Mouse (Mus musculus) heart, embryonic 15.5 days (tissue): ENCODE data around the gene Bank1. TPM values are rescaled to one million over a fixed set of nuclear protein-coding genes. Genes with fewer than 3 reads are reported as not detected.

Source experiments
- ATAC-seq: fragments of 200-750 bp; cut with Nextera tagmentation; replicated peaks from 2 replicates; pipeline ENCODE4 v1.8.0; 2017; ENCODE audit warnings: low read depth, moderate TSS enrichment; ENCODE audit not compliant: insufficient number of reproducible peaks, insufficient read depth, low FRiP score
- H3K27ac ChIP-seq: fragments of 300-500 bp; sonication (generic); 2 replicates; pipeline ENCODE4 v1.5.1; 2015; ENCODE audit warnings: mild to moderate bottlenecking, inconsistent platforms
- H3K27me3 ChIP-seq: fragments of 300-500 bp; sonication (generic); 2 replicates; pipeline ENCODE4 v1.6.1; 2015; ENCODE audit warnings: inconsistent platforms
- H3K36me3 ChIP-seq: fragments of 300-500 bp; sonication (generic); 2 replicates; pipeline ENCODE4 v1.6.1; 2015; ENCODE audit warnings: mild to moderate bottlenecking, inconsistent platforms
- H3K4me1 ChIP-seq: fragments of 300-500 bp; sonication (generic); replicated peaks from 2 replicates; pipeline ENCODE4 v1.6.1; 2015; ENCODE audit warnings: inconsistent platforms
- H3K4me2 ChIP-seq: fragments of 300-500 bp; sonication (generic); 2 replicates; pipeline ENCODE4 v1.6.1; 2015; ENCODE audit warnings: inconsistent platforms, mild to moderate bottlenecking, moderate library complexity
- H3K4me3 ChIP-seq: fragments of 300-500 bp; sonication (generic); 2 replicates; pipeline ENCODE4 v1.5.1; 2015; ENCODE audit warnings: mild to moderate bottlenecking, inconsistent platforms
- H3K9ac ChIP-seq: fragments of 300-500 bp; sonication (generic); 2 replicates; pipeline ENCODE4 v1.6.1; 2015; ENCODE audit warnings: mild to moderate bottlenecking, inconsistent platforms
- H3K9me3 ChIP-seq: fragments of 300-500 bp; sonication (generic); replicated peaks from 2 replicates; pipeline ENCODE4 v1.6.1; 2016; ENCODE audit warnings: inconsistent platforms
- WGBS: fragments of 180-500 bp; shearing (Covaris S2); methylation state at CpG from one replicate; pipeline ENCODE4 v1.1.7; 2015; ENCODE audit warnings: mixed read lengths; 5-methylcytosine and 5-hydroxymethylcytosine counted together
- polyA plus RNA-seq: library from polyadenylated mRNA; unstranded; fragments of >200 nt; fragmentation: Nextera tagmentation; extraction: Ambion mirVana; gene quantifications from 2 replicates; pipeline ENCODE4 v1.2.1, GENCODE M21; 2015

Bank1 gene
- 0.34 and 0.47 TPM in 2 replicates for polyA plus RNA-seq

GRCm38 (mm10) chr3:136325783-136326182, at the start of gene Bank1:
Bank1 (minus strand) TSS chr3:136326066.
- 61% methylated on average over 5 of the region's 5 CpGs for WGBS

GRCm38 (mm10) chr3:136369916-136370315, 44.0 kb upstream of the Bank1 start:
- Histone ChIP-seq H3K4me3 (no peak overlapping the region), H3K4me1 (no peaks in the 10 kb centered on the region), H3K9me3 (no peaks in the 10 kb centered on the region), H3K36me3 (no peaks in the 10 kb centered on the region), H3K4me2 (no peak overlapping the region), H3K9ac (no peak overlapping the region), H3K27ac (no peak overlapping the region), H3K27me3 (no peaks in the 10 kb centered on the region)
- WGBS: 69% methylated on average over 11 of the region's 11 CpGs
- ATAC-seq: no peak

More at GRCm38 (mm10) chr3:136325783-136326182, at the start of gene Bank1:
- Histone ChIP-seq H3K27me3 (no peaks in the 10 kb centered on the region), H3K36me3 (no peaks in the 10 kb centered on the region), H3K27ac (no peak within 1 kb of the TSS), H3K4me1 (no peaks in the 10 kb centered on the region), H3K9ac (no peak within 1 kb of the TSS), H3K4me3 (no peak within 1 kb of the TSS), H3K4me2 (no peak within 1 kb of the TSS), H3K9me3 (no peaks in the 10 kb centered on the region)
- no peak for ATAC-seq

DNA sequence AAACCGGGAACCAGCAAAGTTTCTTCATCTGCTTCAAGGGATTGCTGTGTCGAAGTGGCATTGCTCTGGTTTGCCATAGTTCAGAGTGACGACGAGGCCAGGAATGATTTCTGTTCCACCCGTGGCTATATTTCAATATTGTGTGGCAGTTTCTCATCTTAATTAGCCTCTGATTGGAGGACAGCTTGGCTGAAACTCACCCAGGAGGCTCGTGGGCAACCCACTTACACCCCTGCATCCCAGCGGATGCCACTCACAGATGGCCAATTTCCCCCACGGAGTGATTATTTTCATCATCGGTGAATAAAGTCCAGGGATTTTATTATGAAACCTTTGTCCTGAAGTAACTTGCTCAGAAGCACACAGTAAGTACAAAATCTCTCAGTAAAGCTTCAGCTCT, 43.6 kb upstream of the Bank1 start:
- Histone ChIP-seq H3K27ac (no peak overlapping the region), H3K9ac (no peak overlapping the region), H3K4me1 (no peaks in the 10 kb centered on the region), H3K4me3 (no peak overlapping the region), H3K27me3 (no peaks in the 10 kb centered on the region), H3K9me3 (no peaks in the 10 kb centered on the region), H3K36me3 (no peaks in the 10 kb centered on the region), H3K4me2 (no peak overlapping the region)
- ATAC-seq: no peak
- 77% methylated on average over 9 of the region's 9 CpGs for WGBS

DNA sequence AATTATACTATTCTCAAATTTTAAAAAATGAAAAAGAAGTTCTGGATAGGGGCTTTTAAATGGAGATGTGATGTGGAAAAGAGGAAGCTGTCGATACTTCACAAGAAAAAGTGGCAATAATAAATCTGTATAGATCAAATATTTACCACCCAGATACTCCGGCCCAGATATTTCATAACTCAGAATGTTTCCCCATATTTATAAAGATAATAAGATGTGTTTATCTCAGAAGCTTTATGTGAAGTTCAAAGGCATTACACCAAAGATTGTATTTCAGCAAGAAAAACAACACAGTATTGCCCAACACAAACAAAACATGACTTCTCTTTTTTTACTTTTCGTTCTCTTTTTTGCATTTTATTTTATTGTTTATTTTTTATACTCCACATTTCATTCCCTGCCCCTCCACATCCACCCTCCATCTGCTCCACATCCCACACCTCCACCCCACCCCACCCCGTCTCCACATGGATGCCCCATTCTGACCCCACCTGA, 42.7 kb upstream of the Bank1 start:
- Histone ChIP-seq H3K36me3 (no peaks in the 10 kb centered on the region), H3K9ac (no peak overlapping the region), H3K4me3 (no peak overlapping the region), H3K27ac (no peak overlapping the region), H3K4me1 (no peaks in the 10 kb centered on the region), H3K4me2 (no peak overlapping the region), H3K9me3 (no peaks in the 10 kb centered on the region), H3K27me3 (no peaks in the 10 kb centered on the region)
- no peak for ATAC-seq
- whole genome bisulfite sequencing: 83% methylated on average over 4 of the region's 4 CpGs

- H3K27me3 ChIP-seq: no peaks in the 10 kb centered on the region
- no peaks in the 10 kb centered on the region for H3K9me3 ChIP-seq
- H3K27ac ChIP-seq: no peak overlapping the region
- no peak for ATAC-seq
- no peak overlapping the region for H3K4me2 ChIP-seq
- no peaks in the 10 kb centered on the region for H3K36me3 ChIP-seq
- WGBS: 72% methylated on average over 7 of the region's 7 CpGs
- H3K9ac ChIP-seq: no peak overlapping the region
- no peaks in the 10 kb centered on the region for H3K4me1 ChIP-seq
- H3K4me3 ChIP-seq: no peak overlapping the region
Measured at GRCm38 (mm10) chr3:136349690-136350089, 23.8 kb upstream of the Bank1 start.

DNA sequence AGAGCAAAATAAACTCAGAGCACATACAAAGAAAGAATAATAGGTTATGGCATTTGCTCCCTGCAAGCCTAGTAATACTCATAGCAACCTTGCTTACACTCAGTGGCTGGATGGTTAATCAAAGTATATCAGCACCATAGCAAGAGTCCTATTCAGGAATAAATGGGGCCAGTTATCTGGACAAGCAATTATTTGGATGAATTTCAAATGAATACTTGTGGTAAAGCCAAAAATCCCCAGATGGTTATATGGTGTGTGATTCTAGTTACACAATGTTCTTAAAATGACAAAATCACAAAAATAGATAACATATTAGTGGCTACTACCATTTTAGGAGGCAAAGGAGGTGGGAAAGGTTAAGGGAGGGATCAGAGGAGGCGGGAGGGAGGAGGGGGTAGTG, 22.7 kb upstream of the Bank1 start:
- Histone ChIP-seq H3K27ac (no peak overlapping the region), H3K9ac (no peak overlapping the region), H3K27me3 (no peaks in the 10 kb centered on the region), H3K36me3 (no peaks in the 10 kb centered on the region), H3K9me3 (no peaks in the 10 kb centered on the region), H3K4me1 (no peaks in the 10 kb centered on the region), H3K4me3 (no peak overlapping the region), H3K4me2 (no peak overlapping the region)
- WGBS: 63% methylated on average over 1 of the region's 1 CpGs
- ATAC-seq: no peak

- H3K9me3 ChIP-seq: no peaks in the 10 kb centered on the region
- ATAC-seq: no peak
- no peak overlapping the region for H3K4me2 ChIP-seq
- no peaks in the 10 kb centered on the region for H3K4me1 ChIP-seq
- no peak overlapping the region for H3K9ac ChIP-seq
- WGBS: 61% methylated on average over 1 of the region's 1 CpGs
- no peak overlapping the region for H3K4me3 ChIP-seq
- H3K36me3 ChIP-seq: no peaks in the 10 kb centered on the region
- H3K27me3 ChIP-seq: no peaks in the 10 kb centered on the region
- H3K27ac ChIP-seq: no peak overlapping the region
Measured at GRCm38 (mm10) chr3:136347277-136347676, 21.4 kb upstream of the Bank1 start.

DNA sequence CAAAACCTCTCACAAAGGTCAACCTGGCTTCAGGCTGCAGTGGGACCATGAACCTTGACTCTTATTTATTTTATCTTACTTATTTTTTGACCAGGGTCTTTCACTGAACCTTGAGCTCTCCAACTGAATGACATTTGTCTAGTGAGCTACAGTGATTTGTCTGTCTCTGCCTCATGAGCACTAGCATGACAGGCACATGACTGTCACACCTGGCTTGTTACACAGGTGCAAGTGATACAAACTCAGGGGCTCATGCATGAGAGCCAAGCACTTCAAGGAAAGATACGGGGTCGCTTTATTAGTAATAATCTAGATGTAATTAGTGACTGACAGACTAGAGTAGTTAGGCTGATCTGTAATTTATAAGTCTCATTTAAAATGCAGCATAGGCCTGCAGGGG, 16.0 kb upstream of the Bank1 start:
- H3K9me3 ChIP-seq: no peaks in the 10 kb centered on the region
- H3K27ac ChIP-seq: no peak overlapping the region
- no peak for ATAC-seq
- H3K4me3 ChIP-seq: no peak overlapping the region
- H3K27me3 ChIP-seq: no peaks in the 10 kb centered on the region
- H3K36me3 ChIP-seq: no peaks in the 10 kb centered on the region
- WGBS: 93% methylated on average over 2 of the region's 2 CpGs
- H3K4me2 ChIP-seq: no peak overlapping the region
- H3K9ac ChIP-seq: no peak overlapping the region
- H3K4me1 ChIP-seq: no peaks in the 10 kb centered on the region

DNA sequence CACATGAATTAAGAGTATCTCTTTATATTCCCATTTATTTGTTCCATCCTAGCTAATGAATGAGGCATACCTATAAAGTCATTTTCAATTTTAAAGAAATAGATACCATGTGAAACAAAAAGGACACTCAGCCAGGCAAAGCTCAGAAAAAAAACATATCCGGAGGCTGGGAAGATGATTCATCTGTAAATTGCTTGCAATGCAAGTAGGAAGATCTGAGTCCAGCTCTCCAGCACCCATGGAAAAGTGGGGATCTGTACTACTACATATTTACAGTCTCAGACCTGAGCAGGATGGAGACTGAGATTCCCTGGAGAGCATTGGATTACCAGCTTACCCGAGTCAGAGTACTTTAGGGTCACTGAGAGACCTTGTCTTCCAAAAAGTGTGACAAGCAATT, 14.0 kb upstream of the Bank1 start:
- Histone ChIP-seq H3K36me3 (no peaks in the 10 kb centered on the region), H3K27me3 (no peaks in the 10 kb centered on the region), H3K4me2 (no peak overlapping the region), H3K27ac (no peak overlapping the region), H3K4me3 (no peak overlapping the region), H3K9ac (no peak overlapping the region), H3K4me1 (no peaks in the 10 kb centered on the region), H3K9me3 (no peaks in the 10 kb centered on the region)
- no peak for ATAC-seq
- 74% methylated on average over 2 of the region's 2 CpGs for WGBS

DNA sequence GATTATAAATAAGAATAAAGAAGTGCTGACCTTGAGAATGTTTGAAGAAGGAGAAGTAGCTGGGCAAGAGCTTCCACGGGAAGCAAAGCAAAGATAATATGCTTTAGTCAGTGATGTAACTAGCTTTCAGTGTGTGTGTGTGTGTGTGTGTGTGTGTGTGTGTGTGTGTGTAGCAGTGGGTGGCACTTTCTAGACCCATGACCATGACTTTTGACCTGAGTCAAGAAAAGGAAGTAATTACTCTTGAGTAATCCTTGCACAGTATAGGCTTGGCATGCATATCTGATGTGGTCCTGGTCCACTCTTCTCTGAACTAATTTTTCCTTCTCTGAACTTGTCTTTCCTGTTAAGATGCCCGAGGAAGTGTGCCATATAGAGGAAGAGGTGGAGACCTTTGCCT, 5.3 kb upstream of the Bank1 start:
- Histone ChIP-seq H3K27ac (no peak overlapping the region), H3K4me3 (no peak overlapping the region), H3K36me3 (no peaks in the 10 kb centered on the region), H3K9me3 (no peaks in the 10 kb centered on the region), H3K4me2 (no peak overlapping the region), H3K4me1 (no peaks in the 10 kb centered on the region), H3K9ac (no peak overlapping the region), H3K27me3 (no peaks in the 10 kb centered on the region)
- ATAC-seq: no peak
- 43% methylated on average over 2 of the region's 2 CpGs for WGBS

GRCm38 (mm10) chr3:136330043-136330442, 4.2 kb upstream of the Bank1 start:
- H3K4me2 ChIP-seq: no peak overlapping the region
- no peaks in the 10 kb centered on the region for H3K9me3 ChIP-seq
- H3K4me3 ChIP-seq: no peak overlapping the region
- no peak overlapping the region for H3K9ac ChIP-seq
- H3K27ac ChIP-seq: no peak overlapping the region
- H3K36me3 ChIP-seq: no peaks in the 10 kb centered on the region
- no peaks in the 10 kb centered on the region for H3K27me3 ChIP-seq
- ATAC-seq: no peak
- H3K4me1 ChIP-seq: no peaks in the 10 kb centered on the region

DNA sequence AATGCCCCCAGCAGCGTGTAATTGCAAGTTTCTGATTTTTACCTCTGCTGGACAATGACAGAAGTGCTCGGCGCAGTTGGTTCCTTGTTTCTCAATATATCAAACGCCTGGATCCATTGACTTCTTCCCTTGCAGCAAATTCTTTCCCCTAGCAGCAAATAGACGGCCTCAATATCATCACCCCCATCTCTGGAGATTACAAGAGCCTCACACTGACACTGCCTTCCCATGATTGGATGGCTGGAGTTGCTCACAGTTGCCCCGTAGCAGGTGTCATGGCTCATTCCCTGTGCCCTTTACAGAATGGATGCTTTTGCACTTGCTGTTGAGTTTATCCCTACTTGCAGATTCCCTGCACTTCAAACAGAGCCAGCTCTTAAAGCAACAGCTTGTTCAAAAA, 3.3 kb upstream of the Bank1 start:
- Histone ChIP-seq H3K27ac (no peak overlapping the region), H3K4me2 (no peak overlapping the region), H3K4me3 (no peak overlapping the region), H3K27me3 (no peaks in the 10 kb centered on the region), H3K4me1 (no peaks in the 10 kb centered on the region), H3K9me3 (no peaks in the 10 kb centered on the region), H3K36me3 (no peaks in the 10 kb centered on the region), H3K9ac (no peak overlapping the region)
- no peak for ATAC-seq
- 61% methylated on average over 6 of the region's 6 CpGs for WGBS
